Mouse (Mus musculus) heart, postnatal 0 days (tissue): Measurements from ENCODE around the gene Slc9a2.

Source experiments
- CTCF ChIP-seq: IDR thresholded peaks from 2 replicates; pipeline ENCODE4 v1.5.1; 2016; ENCODE audit warnings: antibody characterized with exemption, control low read depth, low read depth
- EP300 ChIP-seq: IDR thresholded peaks from 2 replicates; pipeline ENCODE4 v1.6.1; 2016; ENCODE audit warnings: antibody characterized with exemption, low read depth

- TF ChIP-seq CTCF = no peak
- TF ChIP-seq EP300 = peak; percentile 80; the same call in 1 of the 2 replicates
Measured at GRCm38 (mm10) chr1:40670025-40670424, 10.3 kb upstream of the Slc9a2 start.
